Mouse (Mus musculus) heart, adult 8-10 months (tissue): ENCODE results near the gene Gcgr. TPM values are rescaled to one million over a fixed set of nuclear protein-coding genes. Genes with fewer than 3 reads are reported as not detected.
A peak's percentile ranks its signal among the peaks of the same experiment; 100 is the strongest.

Experiments used
- DNase-seq: peaks from one replicate; pipeline ENCODE4 v3.0.0; 2022; ENCODE audit warnings: low spot score
- total RNA-seq, 4 experiments: library from RNA; stranded (reverse); gene quantifications; 2 replicates each; pipeline ENCODE4 v1.2.4; 2022

Gcgr gene
- total RNA-seq = 1 to 10 TPM in 1 of 4 experiments, under 1 TPM in 3; 0.69 to 1.0 (median 0.78) TPM

- no peak for DNase-seq
Observed at GRCm38 (mm10) chr11:120530085-120530964, at the start of gene Gcgr. Gene Gcgr, plus strand, starts transcription at chr11:120530699.

GRCm38 (mm10) chr11:120483448-120483934 lies 47.0 kb upstream of the Gcgr start:
- DNase-seq = no peak

GRCm38 (mm10) chr11:120484265-120484981 lies 46.1 kb upstream of the Gcgr start, which contains the start of gene Mrpl12:
Gene Mrpl12, plus strand, starts transcription at chr11:120484613.
- peak; percentile 91 for DNase-seq

- no peak for DNase-seq
Observed at GRCm38 (mm10) chr11:120485251-120485650, 45.2 kb upstream of the Gcgr start.

GRCm38 (mm10) chr11:120488516-120488915 lies 42.0 kb upstream of the Gcgr start:
- no peak for DNase-seq

GRCm38 (mm10) chr11:120489054-120489761 lies 41.3 kb upstream of the Gcgr start:
- DNase-seq = peak; percentile 80

- no peak for DNase-seq
Observed at GRCm38 (mm10) chr11:120490291-120491046, 40.0 kb upstream of the Gcgr start.

GRCm38 (mm10) chr11:120491317-120492023 lies 39.0 kb upstream of the Gcgr start, which contains the start of gene Slc25a10:
Gene Slc25a10, plus strand, starts transcription at chr11:120491840.
- DNase-seq = peak; percentile 90

- peak; percentile 45 for DNase-seq
Observed at GRCm38 (mm10) chr11:120492024-120492877, 38.2 kb upstream of the Gcgr start.

GRCm38 (mm10) chr11:120492878-120493203 lies 37.7 kb upstream of the Gcgr start:
- DNase-seq = no peak

- no peak for DNase-seq
Observed at GRCm38 (mm10) chr11:120493351-120493750, 37.1 kb upstream of the Gcgr start.

- DNase-seq = no peak
Observed at GRCm38 (mm10) chr11:120493911-120494310, 36.6 kb upstream of the Gcgr start.

GRCm38 (mm10) chr11:120497436-120497835 lies 33.1 kb upstream of the Gcgr start:
- no peak for DNase-seq

- no peak for DNase-seq
Observed at GRCm38 (mm10) chr11:120498226-120498625, 32.3 kb upstream of the Gcgr start.

- DNase-seq = no peak
Observed at GRCm38 (mm10) chr11:120498891-120499290, 31.6 kb upstream of the Gcgr start.

GRCm38 (mm10) chr11:120499894-120500293 lies 30.6 kb upstream of the Gcgr start:
- no peak for DNase-seq

GRCm38 (mm10) chr11:120500357-120500756 lies 30.1 kb upstream of the Gcgr start:
- DNase-seq = no peak

GRCm38 (mm10) chr11:120501018-120501417 lies 29.5 kb upstream of the Gcgr start:
- no peak for DNase-seq

GRCm38 (mm10) chr11:120501701-120502100 lies 28.8 kb upstream of the Gcgr start:
- no peak for DNase-seq
